Mouse (Mus musculus) CD4-positive helper T cell, adult 2 months (primary cell): ENCODE measurements around the gene Fis1.
"Not testable (repeated sequence)": the region's sequence is repeated elsewhere in the genome, so short reads cannot be mapped to it uniquely, and the experiment has no call there.

Experiments used
- DNase-seq: peaks from one replicate; pipeline ENCODE4 v3.0.0-alpha.2; 2012; ENCODE audit warnings: low read depth, missing footprints, low spot score

Fis1 gene

DNA sequence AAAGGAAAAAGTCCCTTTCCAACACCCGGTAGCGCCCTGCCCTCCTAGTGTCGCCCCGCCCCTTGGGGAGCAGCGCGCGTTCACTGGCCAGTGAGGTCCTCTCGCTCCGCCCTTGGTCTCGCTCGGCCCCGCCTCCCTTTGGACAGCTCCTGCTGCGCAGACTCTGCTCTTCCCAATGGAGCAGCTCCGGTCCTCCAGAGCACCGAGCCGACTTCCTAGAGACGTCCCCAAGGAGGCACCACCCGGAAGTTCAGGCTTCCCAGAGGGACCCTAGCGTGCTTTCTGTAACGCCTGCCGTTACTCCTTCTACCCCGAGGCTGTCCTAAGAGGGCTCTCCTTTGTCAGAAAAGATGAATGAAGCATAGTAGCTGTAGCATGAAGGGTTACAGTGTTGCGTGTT is at the start of gene Fis1:
Gene Fis1, plus strand, starts transcription at position 261 of the 400 bp plus-strand sequence.
- DNase-seq = peak; percentile 76

DNA sequence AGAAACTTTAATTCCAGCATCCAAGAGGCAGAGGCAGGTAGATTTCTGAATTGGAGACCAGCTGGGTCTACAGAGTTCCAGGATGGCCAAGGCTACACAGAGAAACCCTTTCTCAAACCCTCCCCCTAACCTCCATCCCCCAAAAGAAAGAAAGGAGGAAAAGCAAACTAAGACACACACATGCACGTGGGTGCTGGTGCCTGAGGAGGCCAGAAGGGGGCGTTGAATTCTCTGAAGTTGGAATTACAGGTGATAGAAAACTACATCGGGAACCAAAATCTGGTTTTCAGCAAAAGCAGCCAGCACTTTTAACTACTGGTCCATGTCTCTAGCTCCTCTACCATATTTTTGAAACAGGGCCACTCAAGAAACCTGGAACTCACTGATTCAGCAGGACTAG is 48.5 kb upstream of the Fis1 start:
- DNase-seq = no peak

DNA sequence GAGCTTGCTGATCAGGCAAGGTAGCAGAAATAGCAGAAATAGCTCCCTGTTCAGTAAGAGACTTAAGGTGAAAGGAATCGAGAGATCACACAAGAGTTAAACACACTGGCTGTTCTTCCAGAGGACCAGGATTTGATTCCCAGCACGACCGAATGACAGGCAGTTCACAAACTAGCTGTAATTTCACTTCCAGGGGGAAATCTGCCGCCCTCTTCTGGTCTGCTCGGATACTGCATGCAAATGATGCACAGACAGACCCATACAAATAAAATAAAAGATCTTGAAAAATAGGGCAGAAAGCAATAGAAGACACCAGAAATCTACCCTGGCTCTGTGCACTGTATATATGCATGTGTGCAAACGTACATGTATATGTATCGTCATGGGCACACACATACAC is 47.4 kb upstream of the Fis1 start:
- DNase-seq = peak; percentile 44

- DNase-seq = no peak
Observed at GRCm38 (mm10) chr5:136907587-136907986, 45.5 kb upstream of the Fis1 start.

GRCm38 (mm10) chr5:136907991-136908857 is 44.9 kb upstream of the Fis1 start, which contains the start of gene Ift22:
TSS of gene Ift22 (plus strand) at chr5:136908150.
- DNase-seq = peak; percentile 81

GRCm38 (mm10) chr5:136914183-136914582 is 38.9 kb upstream of the Fis1 start:
- no peak for DNase-seq

GRCm38 (mm10) chr5:136917613-136918242 is 35.3 kb upstream of the Fis1 start:
- DNase-seq = no peak

- DNase-seq = peak; percentile 90
Observed at GRCm38 (mm10) chr5:136918655-136919472, 34.2 kb upstream of the Fis1 start.

DNA sequence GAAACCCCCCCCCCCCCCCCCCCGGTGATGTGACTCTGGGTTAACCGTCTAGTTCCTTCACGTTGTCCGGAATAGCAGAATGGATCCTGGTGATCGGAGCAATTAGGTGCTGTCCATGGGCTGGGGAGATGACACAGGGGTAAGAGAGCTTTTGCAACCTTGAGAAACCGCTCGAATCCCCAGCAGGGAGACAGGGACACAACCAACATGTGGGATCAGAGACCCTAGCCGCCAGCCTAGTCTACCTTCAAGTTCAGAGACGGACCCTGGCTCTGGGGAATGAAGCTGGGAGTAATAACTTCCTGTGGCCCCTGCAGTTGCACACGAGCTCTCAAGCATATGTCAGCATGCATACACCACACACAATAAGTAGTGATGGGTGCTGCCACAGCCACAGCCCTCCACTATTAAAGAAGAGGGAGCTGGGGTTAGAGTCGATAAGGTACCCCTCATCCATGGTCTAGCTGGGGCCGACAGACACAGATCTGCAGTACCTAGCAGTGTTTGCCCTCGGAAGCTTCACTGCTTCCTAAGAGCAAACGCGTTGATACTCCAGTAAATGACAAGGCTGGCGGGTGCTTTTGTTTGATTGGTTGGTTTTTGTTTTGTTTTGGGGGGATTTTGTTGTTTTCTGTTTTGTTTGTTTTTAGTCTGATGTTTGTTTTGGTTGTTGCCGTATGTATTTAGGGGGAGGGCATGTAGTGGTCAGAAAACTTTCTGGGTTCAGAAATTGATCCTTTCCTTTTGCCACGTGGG is 33.4 kb upstream of the Fis1 start:
- DNase-seq = peak; percentile 12

- no peak for DNase-seq
Observed at GRCm38 (mm10) chr5:136922830-136923229, 30.2 kb upstream of the Fis1 start.

DNA sequence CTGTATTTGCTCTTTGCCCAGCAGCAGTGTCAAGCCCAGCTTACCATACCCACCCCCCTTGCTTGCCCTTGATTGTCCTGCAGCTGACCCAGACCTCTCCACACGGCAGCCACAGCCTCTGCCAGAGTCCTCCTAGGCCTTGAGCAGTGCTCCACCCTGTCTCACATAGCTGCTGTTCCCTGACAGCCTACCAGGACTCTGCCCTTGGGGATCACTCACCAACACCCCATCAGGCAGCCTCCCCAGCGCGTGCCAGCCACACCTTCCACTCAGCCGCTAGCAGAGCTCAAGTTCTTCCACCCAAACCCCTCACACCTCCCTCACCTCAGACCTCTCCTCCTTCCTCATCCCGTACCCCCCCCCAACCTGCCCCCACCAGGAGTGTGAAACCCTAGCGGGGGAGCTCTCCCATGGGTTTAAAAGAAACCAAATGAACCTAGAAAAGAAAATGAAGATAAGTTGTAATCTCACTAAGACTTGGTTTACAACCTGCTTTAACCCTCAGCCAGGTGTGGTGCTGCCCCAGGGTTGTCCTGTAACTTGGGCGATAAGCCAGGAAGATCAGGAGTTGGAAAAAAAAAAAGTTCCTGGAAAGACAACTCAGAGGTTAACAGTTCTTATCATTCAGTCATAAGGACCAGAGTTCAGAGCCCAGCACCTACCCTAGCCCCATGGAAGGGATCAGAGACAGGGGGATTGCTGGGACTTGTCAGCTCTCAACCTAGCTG is 29.2 kb upstream of the Fis1 start:
- DNase-seq = no peak

- peak; percentile 76 for DNase-seq
Observed at GRCm38 (mm10) chr5:136929073-136929472, 24.0 kb upstream of the Fis1 start.

- DNase-seq = no peak
Observed at GRCm38 (mm10) chr5:136931896-136932295, 21.2 kb upstream of the Fis1 start.

- DNase-seq = no peak
Observed at GRCm38 (mm10) chr5:136932956-136933355, 20.1 kb upstream of the Fis1 start.

DNA sequence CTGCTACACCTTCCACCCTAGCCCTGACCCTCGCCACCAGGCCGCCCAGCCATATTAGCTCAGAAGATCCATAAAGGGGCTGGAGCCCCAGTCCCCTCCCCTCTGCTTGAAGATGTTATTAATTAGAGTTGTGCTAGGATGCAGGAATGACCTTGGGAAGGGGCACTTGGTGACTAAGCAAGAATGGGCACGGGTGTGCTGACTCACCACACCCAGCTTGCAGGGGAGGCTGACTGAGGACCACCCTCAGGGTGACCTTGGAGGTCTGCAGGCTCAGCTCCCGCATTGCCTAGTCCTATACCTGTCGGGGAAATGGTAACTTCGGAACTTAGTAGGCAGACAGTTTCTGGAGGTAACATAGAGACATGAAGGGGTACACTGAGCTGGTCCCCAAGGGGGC is 19.1 kb upstream of the Fis1 start:
- no peak for DNase-seq

DNA sequence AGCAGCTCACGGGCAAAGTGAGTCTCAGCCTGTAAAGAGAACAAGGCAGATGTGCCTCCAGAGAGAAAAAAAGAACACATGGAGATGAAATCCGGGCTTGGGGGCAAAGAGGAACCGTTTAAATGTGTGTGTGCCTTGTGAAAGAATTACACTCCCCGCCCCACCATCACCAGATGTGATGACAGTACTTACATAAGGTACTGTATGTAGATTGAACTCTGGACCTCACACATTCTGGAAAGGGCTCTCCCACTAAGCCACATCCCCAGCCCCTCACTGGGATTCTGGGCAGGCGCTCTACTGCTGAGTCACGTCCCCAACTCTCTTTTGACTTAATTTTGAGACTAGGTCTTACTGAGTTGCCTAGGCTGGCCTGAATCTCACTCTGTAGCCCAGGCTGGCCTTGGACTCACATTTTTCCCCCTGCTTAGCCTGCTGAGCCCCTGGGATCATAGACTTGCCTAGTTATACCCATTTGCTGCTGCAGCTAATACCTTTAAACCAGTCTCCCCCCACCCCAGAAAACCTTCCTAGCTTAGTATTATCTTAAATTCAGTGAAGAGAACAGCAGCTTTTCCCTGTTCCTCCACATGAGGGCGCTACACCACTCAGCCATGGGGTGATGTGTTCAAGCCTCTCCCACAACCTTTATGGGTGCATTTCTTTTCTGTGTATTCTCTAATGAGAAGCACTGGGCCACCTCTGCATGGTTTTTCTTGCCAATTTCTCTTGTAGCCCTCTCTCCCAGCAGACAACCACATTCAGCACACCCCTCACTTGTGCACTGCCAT is 17.0 kb upstream of the Fis1 start:
- DNase-seq = no peak

DNA sequence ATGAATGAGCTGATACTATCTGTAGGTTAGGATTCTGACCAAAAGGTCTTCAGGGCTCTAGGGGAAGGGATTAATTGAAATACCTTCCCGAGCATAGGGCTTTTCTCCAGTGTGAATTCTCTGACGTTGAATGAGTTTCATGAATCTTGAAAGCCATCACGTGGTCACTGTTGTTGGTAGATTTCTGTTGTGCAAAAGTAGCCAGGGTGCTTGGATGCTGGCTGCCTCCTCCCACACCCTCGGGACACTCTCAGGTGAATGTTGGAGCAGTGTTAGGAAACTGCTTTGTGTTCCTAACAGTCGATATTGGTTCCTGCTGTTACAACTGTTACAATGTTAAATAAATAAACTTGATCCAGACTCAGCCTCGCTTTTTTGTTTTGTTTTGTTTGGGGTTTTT is 16.3 kb upstream of the Fis1 start:
- no peak for DNase-seq

DNA sequence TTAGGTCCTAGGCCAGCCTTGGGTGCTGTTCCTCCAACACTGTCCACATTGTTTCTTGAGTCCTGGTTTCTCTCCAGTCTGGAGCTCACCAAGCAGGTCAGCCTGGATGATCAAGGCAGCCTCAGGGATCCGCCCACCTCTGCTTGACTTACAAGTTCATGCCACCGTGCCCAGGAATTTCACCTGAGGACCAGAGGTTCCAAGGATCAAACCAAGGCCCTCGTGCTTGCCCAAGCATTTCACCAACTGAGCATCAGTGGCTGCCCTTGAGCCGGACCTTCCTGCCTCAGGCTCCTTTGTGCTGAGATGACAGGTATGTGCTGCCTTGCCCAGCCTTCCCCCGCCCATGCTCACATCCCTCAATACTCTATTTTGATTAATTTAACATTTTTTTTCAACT is 15.5 kb upstream of the Fis1 start:
- no peak for DNase-seq

- DNase-seq = no peak
Observed at GRCm38 (mm10) chr5:136939284-136939683, 13.8 kb upstream of the Fis1 start.

GRCm38 (mm10) chr5:136940029-136940428 is 13.0 kb upstream of the Fis1 start:
- not testable (repeated sequence) for DNase-seq
